Mouse (Mus musculus) midbrain, embryonic 14.5 days (tissue): Measurements from ENCODE around the gene Gtpbp8. TPM values are rescaled to one million over a fixed set of nuclear protein-coding genes. Genes with fewer than 3 reads are reported as not detected.

Experiments
- ATAC-seq: fragments of 200-750 bp; cut with Nextera tagmentation; 2 replicates; pipeline ENCODE4 v1.8.0; 2017; ENCODE audit warnings: moderate number of reproducible peaks, moderate library complexity; ENCODE audit not compliant: low FRiP score, low TSS enrichment
- DNase-seq: peaks from one replicate; pipeline ENCODE4 v3.0.0-alpha.2; 2015
- H3K27ac ChIP-seq: fragments of 300-500 bp; sonication (generic); replicated peaks from 2 replicates; pipeline ENCODE4 v1.5.1; 2014; ENCODE audit warnings: mild to moderate bottlenecking, low read depth, low read length, moderate library complexity
- H3K27me3 ChIP-seq: fragments of 300-500 bp; sonication (generic); 2 replicates; pipeline ENCODE4 v1.6.1; 2014; ENCODE audit warnings: low read length, control low read depth, mixed read lengths; ENCODE audit not compliant: control insufficient read depth, insufficient read depth
- H3K36me3 ChIP-seq: fragments of 300-500 bp; sonication (generic); 2 replicates; pipeline ENCODE4 v1.6.1; 2014; ENCODE audit warnings: low read length, control low read depth; ENCODE audit not compliant: control insufficient read depth, insufficient read depth
- H3K4me1 ChIP-seq: fragments of 300-500 bp; sonication (generic); 2 replicates; pipeline ENCODE4 v1.6.1; 2014; ENCODE audit warnings: mild to moderate bottlenecking, antibody characterized with exemption, low read length, control low read depth; ENCODE audit not compliant: control insufficient read depth, insufficient read depth
- H3K4me2 ChIP-seq: fragments of 300-500 bp; sonication (generic); 2 replicates; pipeline ENCODE4 v1.6.1; 2014; ENCODE audit warnings: mild to moderate bottlenecking, low read length, moderate library complexity
- H3K4me3 ChIP-seq: fragments of 300-500 bp; sonication (generic); replicated peaks from 2 replicates; pipeline ENCODE4 v1.5.1; 2014; ENCODE audit warnings: low read depth, low read length
- H3K9ac ChIP-seq: fragments of 300-500 bp; sonication (generic); replicated peaks from 2 replicates; pipeline ENCODE4 v1.6.1; 2014; ENCODE audit warnings: mild to moderate bottlenecking, low read length, moderate library complexity
- H3K9me3 ChIP-seq: fragments of 300-500 bp; sonication (generic); 2 replicates; pipeline ENCODE4 v1.6.1; 2016; ENCODE audit warnings: low read length, control low read depth, mixed read lengths; ENCODE audit not compliant: control insufficient read depth
- WGBS: fragments of 180-500 bp; shearing (Covaris S2); extraction: QIAGEN DNeasy Blood & Tissue Kit; methylation state at CpG from one replicate; pipeline ENCODE4 v1.1.7; 2014; 5-methylcytosine and 5-hydroxymethylcytosine counted together
- polyA plus RNA-seq: library from polyadenylated mRNA; unstranded; fragments of >200 nt; fragmentation: Nextera tagmentation; extraction: Ambion mirVana; gene quantifications from 2 replicates; pipeline ENCODE4 v1.2.1, GENCODE M21; 2014

Gtpbp8 gene
- polyA plus RNA-seq, 1 experiment from 2014 or later = 50.5 TPM

DNA sequence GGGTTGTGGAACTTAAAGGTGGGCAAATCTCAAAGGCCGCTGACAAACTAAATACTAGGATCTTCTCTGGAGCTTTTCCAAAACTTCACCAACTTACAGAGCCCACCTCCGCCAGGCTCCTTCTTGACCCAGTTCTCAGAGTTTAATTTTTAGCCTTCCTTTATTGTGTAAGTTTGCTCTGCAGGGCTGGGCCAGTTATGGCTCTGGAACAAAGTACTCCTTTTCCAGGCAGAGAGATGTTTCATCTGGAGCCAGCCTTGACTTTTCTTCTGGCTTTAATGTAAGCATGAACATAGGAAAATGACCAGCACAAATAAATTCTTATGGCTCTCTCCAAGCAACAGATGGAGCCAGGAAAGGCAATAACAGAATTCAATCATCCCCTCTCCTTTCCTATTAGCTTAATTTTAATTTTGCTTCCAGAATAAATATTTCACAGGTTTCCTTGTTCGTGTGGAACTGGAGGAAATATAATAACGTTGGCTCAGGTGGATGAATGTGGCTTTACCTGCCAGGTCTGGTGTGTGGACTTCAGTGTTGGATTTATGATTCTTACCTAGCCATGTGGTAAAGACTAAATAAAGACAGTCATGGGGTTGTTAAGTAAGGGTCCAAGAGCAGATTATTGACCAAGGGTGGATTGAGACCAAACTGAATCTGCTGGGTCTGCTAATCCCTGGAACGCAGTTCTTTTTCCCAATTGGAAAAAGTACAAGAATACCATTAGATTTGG lies 48.5 kb downstream of the Gtpbp8 start:
- 95% methylated on average over 5 of the region's 5 CpGs for WGBS
- no peak for DNase-seq
- no peak for ATAC-seq
- Histone ChIP-seq H3K9ac (no peak overlapping the region), H3K4me1 (no peaks in the 10 kb centered on the region), H3K36me3 (no peaks in the 10 kb centered on the region), H3K27ac (no peak overlapping the region), H3K9me3 (no peaks in the 10 kb centered on the region), H3K4me3 (no peak overlapping the region), H3K4me2 (no peak overlapping the region), H3K27me3 (no peaks in the 10 kb centered on the region)

DNA sequence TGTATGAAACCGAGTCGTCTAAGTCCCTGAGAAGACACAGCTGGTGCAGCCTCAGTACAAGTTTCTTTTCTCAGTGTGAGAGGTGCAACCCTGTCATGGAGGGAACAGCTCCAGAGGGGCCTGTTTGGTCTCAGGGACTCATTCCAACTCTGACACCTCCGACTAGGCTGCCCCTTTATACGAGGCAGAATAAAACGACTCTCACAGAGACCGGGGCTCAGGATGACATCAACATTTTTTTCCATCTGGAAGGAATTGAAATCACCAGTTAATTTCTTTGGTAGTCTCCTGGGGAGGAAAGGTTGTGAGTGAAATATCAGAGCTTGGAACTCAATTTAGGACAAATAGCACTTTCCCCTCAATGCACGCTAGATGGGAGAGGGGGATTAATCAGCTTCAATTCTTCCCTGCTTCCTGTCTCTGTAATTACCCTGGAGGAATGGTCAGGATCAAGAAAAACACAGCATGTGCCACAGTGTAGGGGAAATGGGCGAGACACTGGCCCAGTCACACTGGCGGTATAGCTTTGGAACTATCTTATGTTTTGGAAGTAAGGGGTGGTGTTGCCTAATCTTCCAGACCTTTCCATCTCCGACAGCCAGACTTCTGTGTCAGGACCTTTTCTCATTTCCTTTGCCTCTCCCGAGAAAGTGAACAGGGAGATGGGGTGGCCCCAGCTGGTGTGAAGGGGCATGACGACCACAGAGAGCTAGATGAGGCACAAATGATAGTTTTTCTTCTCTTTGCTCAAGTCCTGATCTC lies 50.1 kb downstream of the Gtpbp8 start:
- H3K9me3 ChIP-seq = no peaks in the 10 kb centered on the region
- 54% methylated on average over 12 of the region's 12 CpGs for WGBS
- H3K4me3 ChIP-seq = no peak overlapping the region
- DNase-seq (no peak), ATAC-seq (no peak)
- H3K9ac ChIP-seq = no peak overlapping the region
- H3K27ac ChIP-seq = no peak overlapping the region
- no peaks in the 10 kb centered on the region for H3K27me3 ChIP-seq
- H3K4me2 ChIP-seq = no peak overlapping the region
- H3K36me3 ChIP-seq = no peaks in the 10 kb centered on the region
- H3K4me1 ChIP-seq = 0 out of 2 replicates have a peak, but pooled peaks cover 2% of the 10 kb centered on the region

DNA sequence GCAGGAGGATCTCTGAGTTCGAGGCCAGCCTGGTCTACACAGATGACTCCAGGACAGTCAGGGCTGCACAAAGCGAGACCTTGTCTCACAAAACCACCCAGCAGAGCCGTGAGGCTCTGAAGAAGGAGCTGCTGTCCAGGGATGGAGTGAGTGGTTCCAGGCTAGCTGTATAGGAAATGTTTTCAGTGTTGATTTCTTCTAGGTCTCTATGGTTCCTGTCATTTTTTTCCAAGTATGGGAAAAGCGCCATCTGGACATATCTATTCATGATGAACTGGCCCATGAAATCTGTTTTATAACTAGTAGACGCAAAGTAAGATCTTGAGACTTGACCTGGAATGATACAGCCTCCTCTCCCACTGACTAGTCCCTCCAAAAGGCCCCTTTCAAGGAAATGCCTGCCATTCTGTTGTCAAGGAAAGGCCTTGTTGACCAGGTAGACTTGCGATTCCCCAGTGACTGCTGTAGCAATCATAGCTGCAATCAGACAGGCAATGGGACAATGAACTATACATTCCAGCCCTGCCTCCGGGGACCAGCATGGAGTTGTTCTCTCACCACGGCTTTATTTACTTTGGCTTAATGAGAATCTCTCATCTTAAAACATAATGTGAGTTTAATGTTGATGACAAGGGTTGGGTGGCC lies 50.8 kb downstream of the Gtpbp8 start:
- no peak overlapping the region for H3K9ac ChIP-seq
- H3K36me3 ChIP-seq = no peaks in the 10 kb centered on the region
- DNase-seq = no peak
- WGBS = 90% methylated on average over 8 of the region's 8 CpGs
- H3K4me1 ChIP-seq = 0 out of 2 replicates have a peak, but pooled peaks cover 2% of the 10 kb centered on the region
- no peak overlapping the region for H3K4me2 ChIP-seq
- no peaks in the 10 kb centered on the region for H3K9me3 ChIP-seq
- no peaks in the 10 kb centered on the region for H3K27me3 ChIP-seq
- no peak for ATAC-seq
- no peak overlapping the region for H3K27ac ChIP-seq
- H3K4me3 ChIP-seq = no peak overlapping the region

DNA sequence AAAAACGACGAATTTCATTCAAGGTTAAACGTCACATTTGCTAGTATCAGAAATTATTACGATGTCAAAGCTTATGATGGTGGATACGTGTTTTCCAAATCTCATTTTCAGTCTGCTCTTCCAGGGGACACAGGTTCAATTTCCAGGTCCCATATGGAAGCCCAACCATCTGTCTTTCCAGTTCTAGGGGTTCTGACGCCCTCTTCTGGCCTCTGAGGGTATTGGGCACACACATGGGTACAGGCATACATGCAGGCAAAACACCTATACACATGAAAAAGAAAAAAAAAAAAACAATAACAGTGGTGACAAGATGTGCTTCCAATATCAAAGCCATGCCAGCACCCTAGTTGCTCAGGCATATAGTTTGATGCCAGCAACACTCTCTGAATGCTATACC lies 52.5 kb downstream of the Gtpbp8 start:
- H3K4me2 ChIP-seq = no peak overlapping the region
- no peaks in the 10 kb centered on the region for H3K27me3 ChIP-seq
- H3K36me3 ChIP-seq = no peaks in the 10 kb centered on the region
- H3K9me3 ChIP-seq = no peaks in the 10 kb centered on the region
- no peak for DNase-seq
- peaks cover 4% of the 10 kb centered on the region; the same call in 1 of the 2 replicates for H3K4me1 ChIP-seq
- no peak overlapping the region for H3K27ac ChIP-seq
- no peak overlapping the region for H3K9ac ChIP-seq
- no peak overlapping the region for H3K4me3 ChIP-seq
- ATAC-seq = no peak
- WGBS = 76% methylated on average over 6 of the region's 6 CpGs

DNA sequence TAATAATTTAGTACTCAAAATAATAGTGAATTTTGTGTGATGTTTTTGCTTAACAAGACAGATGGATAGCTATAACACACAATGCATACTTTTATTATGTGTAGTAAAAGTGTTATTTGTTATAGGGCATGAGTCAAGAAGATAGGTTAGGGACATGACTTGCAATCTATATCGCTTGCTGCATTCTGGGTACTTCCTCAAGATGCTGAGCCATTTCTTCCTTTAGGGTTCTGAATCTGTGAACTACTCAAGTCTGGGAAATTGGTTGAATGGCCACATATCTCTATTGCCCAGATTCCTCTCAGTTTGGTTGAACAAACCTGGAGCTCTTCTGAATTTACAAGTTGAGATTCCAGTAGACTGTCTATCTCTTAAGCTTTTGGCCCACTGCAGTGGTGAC lies 53.6 kb downstream of the Gtpbp8 start:
- WGBS = 98% methylated on average over 1 of the region's 1 CpGs
- ATAC-seq = no peak

DNA sequence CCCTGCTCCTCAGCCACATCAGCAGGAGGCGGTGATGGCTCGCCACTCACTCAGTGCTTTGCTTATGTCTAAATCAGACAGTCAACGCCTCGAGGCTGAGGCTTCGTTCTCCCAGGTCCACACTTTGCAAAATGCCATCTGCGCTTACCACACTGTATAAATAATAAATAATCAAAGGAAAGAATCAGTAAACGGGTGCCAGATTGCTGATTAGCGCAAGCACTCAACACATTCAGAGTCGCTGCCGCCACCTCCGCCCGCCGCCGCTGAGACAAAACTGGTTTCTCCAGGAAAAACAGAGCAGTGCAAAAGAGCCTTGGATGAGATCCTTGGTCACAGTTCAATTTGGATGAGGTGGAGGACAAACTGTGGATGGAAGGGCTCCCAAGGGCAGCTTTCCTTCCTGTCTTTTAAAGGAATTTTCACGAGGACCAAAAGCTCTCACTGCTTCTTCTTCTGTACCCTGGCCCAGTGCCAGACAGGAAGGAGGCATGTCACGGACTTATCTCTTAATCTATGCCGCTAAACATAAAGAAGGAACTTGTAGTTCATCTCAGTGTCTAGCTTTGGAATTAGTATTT lies 54.5 kb downstream of the Gtpbp8 start:
- Histone ChIP-seq H3K27me3 (no peaks in the 10 kb centered on the region), H3K36me3 (no peaks in the 10 kb centered on the region), H3K27ac (no peak overlapping the region), H3K9me3 (no peaks in the 10 kb centered on the region), H3K9ac (no peak overlapping the region), H3K4me1 (peaks cover 22% of the 10 kb centered on the region), H3K4me2 (peak overlapping the region; percentile 31), H3K4me3 (no peak overlapping the region)
- DNase-seq (peak; percentile 62), ATAC-seq (no peak)
- WGBS = 55% methylated on average over 17 of the region's 17 CpGs

More for the DNA sequence above, 53.6 kb downstream of the Gtpbp8 start:
- H3K27ac ChIP-seq = no peak overlapping the region
- H3K9me3 ChIP-seq = no peaks in the 10 kb centered on the region
- no peak overlapping the region for H3K9ac ChIP-seq
- H3K36me3 ChIP-seq = no peaks in the 10 kb centered on the region
- H3K27me3 ChIP-seq = no peaks in the 10 kb centered on the region
- no peak for DNase-seq
- peaks cover 14% of the 10 kb centered on the region for H3K4me1 ChIP-seq
- no peak overlapping the region for H3K4me3 ChIP-seq
- H3K4me2 ChIP-seq = no peak overlapping the region

DNA sequence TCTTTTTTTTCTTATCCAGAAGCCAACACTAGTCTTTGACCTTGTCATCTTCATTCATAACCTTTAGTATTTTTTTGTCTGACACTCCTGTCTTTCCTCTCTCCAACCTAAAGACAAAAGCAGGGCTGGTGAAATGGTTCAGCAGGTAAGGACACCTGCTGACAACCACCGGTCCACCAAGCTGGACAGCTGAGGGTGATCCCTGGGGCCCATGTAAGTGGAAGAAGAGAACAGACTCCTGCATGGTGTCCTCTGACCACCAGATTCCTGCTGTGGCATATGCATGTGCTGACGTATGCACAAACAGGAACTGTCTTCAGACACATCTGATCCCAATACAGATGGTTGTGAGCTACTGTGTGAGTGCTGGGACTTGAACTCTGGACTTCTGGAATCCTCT lies 55.1 kb downstream of the Gtpbp8 start:
- no peaks in the 10 kb centered on the region for H3K9me3 ChIP-seq
- no peak overlapping the region for H3K4me2 ChIP-seq
- WGBS = 83% methylated on average over 2 of the region's 2 CpGs
- H3K27ac ChIP-seq = no peak overlapping the region
- H3K36me3 ChIP-seq = no peaks in the 10 kb centered on the region
- no peak for DNase-seq
- H3K4me3 ChIP-seq = no peak overlapping the region
- no peak for ATAC-seq
- no peaks in the 10 kb centered on the region for H3K27me3 ChIP-seq
- no peak overlapping the region for H3K9ac ChIP-seq
- H3K4me1 ChIP-seq = peaks cover 23% of the 10 kb centered on the region

DNA sequence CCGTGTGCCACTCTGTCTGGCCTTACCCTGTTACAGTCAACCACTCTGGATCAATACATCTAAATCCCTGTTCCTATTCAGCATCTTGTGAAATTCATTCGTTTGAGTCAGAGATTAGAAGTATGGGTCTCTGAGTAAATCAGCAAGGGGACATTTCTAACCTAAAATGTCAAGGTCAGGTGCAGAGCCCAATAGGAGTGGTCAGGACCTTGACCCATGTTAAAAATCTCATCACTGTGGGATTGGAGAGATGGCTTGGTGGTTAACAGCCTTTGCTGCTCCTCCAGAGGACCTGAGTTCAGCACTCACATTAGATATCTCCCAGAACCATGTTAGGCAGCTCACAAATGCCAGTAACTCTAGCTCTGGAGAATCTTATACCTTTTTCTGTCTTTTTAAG lies 55.7 kb downstream of the Gtpbp8 start:
- no peak overlapping the region for H3K4me2 ChIP-seq
- DNase-seq (no peak), ATAC-seq (no peak)
- no peak overlapping the region for H3K27ac ChIP-seq
- H3K4me3 ChIP-seq = no peak overlapping the region
- no peak overlapping the region for H3K9ac ChIP-seq
- no peaks in the 10 kb centered on the region for H3K9me3 ChIP-seq
- 70% methylated on average over 2 of the region's 2 CpGs for WGBS
- no peaks in the 10 kb centered on the region for H3K36me3 ChIP-seq
- peaks cover 23% of the 10 kb centered on the region for H3K4me1 ChIP-seq
- no peaks in the 10 kb centered on the region for H3K27me3 ChIP-seq
